Mouse (Mus musculus) embryonic fibroblast, embryonic 13.5 days (primary cell): ENCODE measurements around the gene Naga.

Experiments used
- CTCF ChIP-seq: IDR thresholded peaks from 2 replicates; pipeline ENCODE4 v1.5.1; 2011; ENCODE audit warnings: mild to moderate bottlenecking, control low read depth, low read length, moderate library complexity, borderline replicate concordance; ENCODE audit not compliant: insufficient read depth
- POLR2A ChIP-seq: IDR thresholded peaks from 2 replicates; pipeline ENCODE4 v1.6.1; 2011; ENCODE audit warnings: low read depth, mild to moderate bottlenecking, control low read depth, low read length, moderate library complexity

DNA sequence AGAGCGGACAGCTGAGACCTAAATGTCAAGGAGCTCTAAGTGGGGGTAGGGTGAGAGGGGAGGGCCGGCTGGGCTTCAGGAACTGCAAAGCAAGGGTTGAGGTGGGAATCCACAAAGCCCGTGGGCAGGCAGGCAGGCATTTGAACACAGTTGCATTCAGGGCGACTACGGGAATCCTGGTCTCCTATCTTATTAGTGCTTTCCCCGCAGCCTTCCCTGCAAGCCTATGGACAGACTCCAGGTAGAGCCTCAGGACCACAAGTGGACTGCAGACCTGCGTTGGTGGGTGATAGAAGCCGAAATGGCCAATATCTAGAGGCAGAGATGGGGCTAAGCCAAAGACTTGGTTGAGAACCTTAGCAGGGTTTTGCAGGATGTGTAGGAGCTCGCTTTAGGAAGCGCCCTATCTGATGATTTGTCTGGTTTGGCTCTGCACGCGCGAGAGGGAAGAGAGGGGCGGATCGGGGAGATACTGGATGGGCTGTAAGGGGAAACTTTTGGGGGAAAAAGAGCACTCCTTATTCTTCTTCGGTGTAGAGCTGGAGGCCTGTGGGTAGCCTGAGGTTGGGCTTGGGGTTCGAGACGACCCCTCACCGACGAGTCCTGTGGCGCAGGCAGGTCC is 1.8 kb upstream of the Naga start:
- TF ChIP-seq POLR2A (no peak), CTCF (no peak)
